Mouse (Mus musculus) limb, embryonic 12.5 days (tissue): ENCODE results near the gene Kcmf1. TPM values are rescaled to one million over a fixed set of nuclear protein-coding genes. Genes with fewer than 3 reads are reported as not detected.
A peak's percentile ranks its signal among the peaks of the same experiment; 100 is the strongest.

Experiments
- ATAC-seq: fragments of 200-750 bp; cut with Nextera tagmentation; 2 replicates; pipeline ENCODE4 v1.8.0; 2017; ENCODE audit warnings: low read depth, moderate TSS enrichment; ENCODE audit not compliant: insufficient number of reproducible peaks, insufficient read depth, low FRiP score, low TSS enrichment
- H3K27ac ChIP-seq: fragments of 300-500 bp; sonication (generic); 2 replicates; pipeline ENCODE4 v1.5.1; 2016; ENCODE audit warnings: mild to moderate bottlenecking, moderate library complexity
- H3K27me3 ChIP-seq: fragments of 300-500 bp; sonication (generic); 2 replicates; pipeline ENCODE4 v1.6.1; 2016; ENCODE audit warnings: mild to moderate bottlenecking, moderate library complexity
- H3K36me3 ChIP-seq: fragments of 300-500 bp; sonication (generic); 2 replicates; pipeline ENCODE4 v1.6.1; 2016; ENCODE audit warnings: mild to moderate bottlenecking, moderate library complexity
- H3K4me1 ChIP-seq: fragments of 300-500 bp; sonication (generic); replicated peaks from 2 replicates; pipeline ENCODE4 v1.6.1; 2016
- H3K4me2 ChIP-seq: fragments of 300-500 bp; sonication (generic); 2 replicates; pipeline ENCODE4 v1.6.1; 2016; ENCODE audit warnings: mild to moderate bottlenecking, moderate library complexity
- H3K4me3 ChIP-seq: fragments of 300-500 bp; sonication (generic); replicated peaks from 2 replicates; pipeline ENCODE4 v1.5.1; 2016; ENCODE audit warnings: mild to moderate bottlenecking
- H3K9ac ChIP-seq: fragments of 300-500 bp; sonication (generic); replicated peaks from 2 replicates; pipeline ENCODE4 v1.6.1; 2016; ENCODE audit warnings: mild to moderate bottlenecking, moderate library complexity
- H3K9me3 ChIP-seq: fragments of 300-500 bp; sonication (generic); 2 replicates; pipeline ENCODE4 v1.6.1; 2016; ENCODE audit warnings: mild to moderate bottlenecking, moderate library complexity
- WGBS: fragments of 180-500 bp; shearing (Covaris S2); methylation state at CpG from one replicate; pipeline ENCODE4 v1.1.7; 2016; 5-methylcytosine and 5-hydroxymethylcytosine counted together
- polyA plus RNA-seq: library from polyadenylated mRNA; unstranded; fragments of >200 nt; fragmentation: Nextera tagmentation; extraction: Ambion mirVana; gene quantifications from 2 replicates; pipeline ENCODE4 v1.2.1, GENCODE M21; 2016

The Kcmf1 gene
- polyA plus RNA-seq: 41.6 and 55.1 TPM in 2 replicates

DNA sequence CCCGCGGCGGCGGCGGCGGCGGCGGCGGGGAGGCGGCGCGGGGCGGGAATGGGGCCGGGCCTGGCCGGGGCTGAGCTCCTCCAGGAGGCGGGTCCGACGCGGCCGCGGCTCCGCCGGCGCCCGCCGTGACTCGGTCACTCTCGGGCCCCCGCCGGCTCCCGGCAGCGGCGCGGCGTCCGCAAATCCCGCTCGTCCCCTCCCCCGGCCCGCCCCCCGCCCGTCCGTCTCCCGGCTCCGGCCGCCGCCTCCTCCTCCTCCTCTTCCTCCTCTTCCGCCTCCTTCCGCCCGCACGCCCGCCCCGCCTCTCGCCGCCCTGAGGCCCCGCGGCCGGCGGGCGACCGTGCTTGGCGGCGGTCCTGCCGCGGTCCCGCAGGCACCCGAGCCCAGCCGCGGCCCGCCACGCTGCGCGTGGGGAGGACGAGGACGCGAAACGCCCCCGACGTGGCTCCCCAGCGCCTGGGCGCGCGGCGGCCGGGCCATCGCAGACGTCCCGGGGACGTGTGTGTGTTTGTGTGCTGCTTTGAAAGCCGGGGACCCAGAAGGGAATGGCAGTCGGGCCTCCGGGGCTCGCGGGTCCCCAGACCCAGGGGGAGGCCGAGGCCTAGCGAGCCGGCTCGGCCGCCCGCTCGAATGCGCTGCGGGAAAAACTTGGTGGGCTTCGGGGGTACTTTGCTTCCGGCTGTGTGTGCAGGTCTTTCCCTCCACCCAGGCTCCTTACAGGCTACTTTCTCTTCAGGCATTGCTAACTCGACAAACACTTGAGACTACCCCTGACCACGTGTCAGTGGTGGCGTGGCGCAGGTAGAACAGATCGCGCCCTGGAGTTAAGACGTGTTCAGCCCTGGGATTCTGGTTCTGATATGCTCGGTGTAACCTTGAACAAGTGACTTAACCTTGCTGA lies at the start of gene Kcmf1:
Gene Kcmf1, minus strand, starts transcription at position 199 of the 901 bp plus-strand sequence.
- WGBS: under 1% methylated on average over 86 of the region's 113 CpGs
- ATAC-seq: peak; percentile 76
- Histone ChIP-seq H3K4me1 (peaks cover 29% of the 10 kb centered on the region), H3K36me3 (0 out of 2 replicates have a peak, but pooled peaks cover 6% of the 10 kb centered on the region), H3K4me3 (peak within 1 kb of the TSS; percentile 98), H3K9ac (peak within 1 kb of the TSS; percentile 100), H3K27me3 (no peaks in the 10 kb centered on the region), H3K9me3 (no peaks in the 10 kb centered on the region), H3K27ac (peak within 1 kb of the TSS; percentile 99), H3K4me2 (peak within 1 kb of the TSS; percentile 70)

DNA sequence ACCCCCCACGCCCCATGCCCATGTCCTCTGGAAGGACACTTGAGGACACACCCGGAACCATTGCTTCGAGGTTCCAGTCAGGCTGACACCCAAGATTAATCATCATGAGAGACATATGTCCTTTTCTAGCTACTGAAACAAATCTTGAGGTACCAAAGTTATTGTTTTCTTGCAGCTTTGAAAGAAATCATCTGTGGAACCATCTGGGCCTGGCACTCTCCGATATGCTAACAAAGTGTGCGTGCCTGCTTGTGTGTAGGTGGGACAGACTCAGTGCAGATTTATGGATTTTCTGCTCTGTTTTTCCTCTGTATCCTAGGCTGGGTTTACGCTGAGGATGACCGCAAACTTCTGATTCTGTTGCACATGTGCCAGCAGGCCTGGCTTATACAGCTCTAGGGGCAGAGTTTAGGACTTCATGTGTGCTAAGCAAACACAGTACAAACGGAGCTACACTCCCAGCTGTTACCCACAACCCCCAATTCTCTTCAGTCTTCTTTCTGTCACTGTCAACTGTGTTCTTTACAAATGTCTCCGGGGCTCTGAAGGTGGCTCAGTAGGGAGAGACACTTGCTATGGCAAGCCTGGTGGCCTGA lies 49.5 kb upstream of the Kcmf1 start:
- Histone ChIP-seq H3K27me3 (no peaks in the 10 kb centered on the region), H3K27ac (no peak overlapping the region), H3K4me3 (no peak overlapping the region), H3K4me1 (peaks cover 14% of the 10 kb centered on the region), H3K4me2 (no peak overlapping the region), H3K9ac (no peak overlapping the region), H3K36me3 (no peaks in the 10 kb centered on the region), H3K9me3 (peaks cover 11% of the 10 kb centered on the region; the same call in 1 of the 2 replicates)
- 87% methylated on average over 9 of the region's 9 CpGs for WGBS
- no peak for ATAC-seq

DNA sequence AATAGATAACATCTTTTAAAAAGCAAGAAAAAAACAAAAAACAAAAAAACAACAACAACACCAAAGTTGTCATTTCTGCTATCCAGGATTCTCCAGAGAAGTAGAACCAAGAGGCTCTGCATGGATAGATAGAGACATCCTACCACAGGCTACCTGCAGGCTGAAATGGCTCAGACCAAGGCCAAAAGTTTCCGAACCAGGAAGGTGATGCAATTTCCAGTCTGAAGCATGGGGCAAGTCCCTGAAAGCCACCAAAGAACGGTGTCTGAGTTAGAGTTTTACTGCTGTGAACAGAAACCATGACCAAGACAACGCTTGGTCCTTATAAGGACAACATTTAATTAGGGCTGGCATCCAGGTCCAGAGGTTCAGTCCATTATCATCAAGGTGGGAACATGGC lies 48.6 kb upstream of the Kcmf1 start:
- no peak overlapping the region for H3K9ac ChIP-seq
- no peaks in the 10 kb centered on the region for H3K27me3 ChIP-seq
- H3K4me2 ChIP-seq: no peak overlapping the region
- no peak for ATAC-seq
- H3K36me3 ChIP-seq: no peaks in the 10 kb centered on the region
- H3K4me1 ChIP-seq: peaks cover 14% of the 10 kb centered on the region
- peaks cover 11% of the 10 kb centered on the region; the same call in 1 of the 2 replicates for H3K9me3 ChIP-seq
- H3K27ac ChIP-seq: no peak overlapping the region
- H3K4me3 ChIP-seq: no peak overlapping the region
- WGBS: 86% methylated on average over 3 of the region's 3 CpGs

DNA sequence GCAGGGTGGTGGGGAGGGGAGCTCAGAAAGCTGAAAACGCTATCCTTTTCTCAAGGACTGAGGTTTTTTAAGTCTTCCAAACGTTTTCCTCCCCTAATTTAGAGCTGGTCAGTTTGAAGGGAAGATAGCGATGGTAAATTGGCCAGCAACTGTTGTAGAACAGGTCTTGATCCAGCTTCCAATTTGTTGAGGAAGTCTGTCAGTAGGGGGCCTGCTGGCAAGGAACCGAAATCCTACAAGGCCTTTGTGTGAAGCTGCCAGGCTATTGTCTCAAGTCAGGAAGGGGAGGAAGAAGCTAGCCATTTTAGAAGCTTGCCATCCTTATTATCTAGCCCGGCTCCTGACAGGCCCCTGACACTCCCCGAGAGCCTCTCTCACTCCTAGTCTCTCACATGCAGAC lies 48.2 kb upstream of the Kcmf1 start:
- H3K4me1 ChIP-seq: peaks cover 11% of the 10 kb centered on the region
- 61% methylated on average over 6 of the region's 6 CpGs for WGBS

DNA sequence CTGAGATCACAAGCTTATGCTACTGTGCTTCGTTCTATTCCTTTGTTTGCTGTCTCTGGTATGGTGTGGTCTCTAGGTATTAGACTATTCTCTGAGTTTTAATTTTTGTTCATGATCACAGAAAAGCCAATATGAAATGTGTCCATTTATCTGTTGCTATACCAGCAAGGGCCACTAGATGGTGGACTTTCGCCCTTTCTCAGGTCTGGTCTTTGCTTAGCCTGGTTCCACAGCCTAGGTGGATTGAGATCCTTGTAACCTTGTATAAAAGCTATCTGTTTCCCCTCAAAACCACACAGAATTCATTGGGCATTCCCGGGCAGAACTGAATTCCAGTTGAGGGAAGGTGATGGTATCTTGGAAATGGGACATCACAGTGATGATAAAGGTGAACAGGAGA lies 40.7 kb upstream of the Kcmf1 start:
- ATAC-seq: no peak
- H3K36me3 ChIP-seq: no peaks in the 10 kb centered on the region

More for the DNA sequence above, 48.2 kb upstream of the Kcmf1 start:
- H3K9ac ChIP-seq: no peak overlapping the region
- H3K36me3 ChIP-seq: no peaks in the 10 kb centered on the region
- H3K4me2 ChIP-seq: no peak overlapping the region
- peaks cover 11% of the 10 kb centered on the region; the same call in 1 of the 2 replicates for H3K9me3 ChIP-seq
- no peaks in the 10 kb centered on the region for H3K27me3 ChIP-seq
- ATAC-seq: no peak
- H3K27ac ChIP-seq: no peak overlapping the region
- no peak overlapping the region for H3K4me3 ChIP-seq

DNA sequence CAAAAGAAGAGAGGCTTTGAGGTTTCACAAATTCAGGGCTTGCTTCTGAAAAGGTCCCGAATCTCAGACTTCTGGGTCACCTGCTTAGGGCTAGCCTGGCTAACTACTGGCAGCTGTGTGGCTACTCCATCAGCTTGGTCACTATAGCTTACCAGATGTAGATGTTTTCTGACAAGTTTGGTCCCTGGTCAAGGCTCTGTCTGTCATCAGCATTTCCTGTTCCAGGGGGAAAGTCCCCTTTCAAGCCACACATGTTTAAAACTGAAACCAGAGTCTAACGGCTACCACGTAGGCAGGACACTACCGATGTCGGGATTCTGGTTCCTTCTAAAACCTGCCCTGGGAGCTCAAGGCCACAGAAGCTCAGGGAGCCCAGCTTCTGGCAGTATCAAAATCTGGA lies 38.1 kb upstream of the Kcmf1 start:
- no peak overlapping the region for H3K4me2 ChIP-seq
- no peak overlapping the region for H3K4me3 ChIP-seq
- H3K36me3 ChIP-seq: no peaks in the 10 kb centered on the region
- H3K27me3 ChIP-seq: no peaks in the 10 kb centered on the region
- 56% methylated on average over 5 of the region's 5 CpGs for WGBS
- no peak overlapping the region for H3K27ac ChIP-seq
- no peak for ATAC-seq
- no peak overlapping the region for H3K9ac ChIP-seq
- no peaks in the 10 kb centered on the region for H3K9me3 ChIP-seq
- H3K4me1 ChIP-seq: no peaks in the 10 kb centered on the region

More for the DNA sequence above, 40.7 kb upstream of the Kcmf1 start:
- Histone ChIP-seq H3K9me3 (no peaks in the 10 kb centered on the region), H3K9ac (no peak overlapping the region), H3K4me3 (no peak overlapping the region), H3K27me3 (no peaks in the 10 kb centered on the region), H3K4me2 (no peak overlapping the region), H3K4me1 (no peaks in the 10 kb centered on the region), H3K27ac (no peak overlapping the region)
- 11% methylated on average over 3 of the region's 3 CpGs for WGBS

DNA sequence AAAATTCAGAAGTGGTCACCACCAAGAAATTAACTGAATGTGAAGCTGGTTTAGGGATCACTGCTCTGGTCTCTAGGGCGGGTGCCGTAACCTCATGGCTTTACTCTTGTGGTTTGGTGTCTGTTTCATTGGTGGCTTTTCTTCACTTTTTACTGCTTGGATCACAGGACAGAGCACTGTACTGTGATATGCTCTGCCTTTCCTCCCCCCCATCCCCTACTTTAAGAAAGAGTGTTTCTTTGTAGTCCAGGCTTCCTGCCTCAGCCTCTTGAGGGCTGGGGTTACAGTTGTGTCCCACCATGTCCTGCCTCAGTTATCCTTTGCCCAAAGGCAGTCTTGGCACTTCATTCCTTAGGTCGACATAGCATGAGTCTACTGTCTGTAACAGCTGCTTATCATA lies 37.7 kb upstream of the Kcmf1 start:
- H3K9ac ChIP-seq: no peak overlapping the region
- H3K27me3 ChIP-seq: no peaks in the 10 kb centered on the region
- WGBS: 84% methylated on average over 3 of the region's 3 CpGs
- H3K36me3 ChIP-seq: no peaks in the 10 kb centered on the region
- no peaks in the 10 kb centered on the region for H3K4me1 ChIP-seq
- ATAC-seq: no peak
- H3K9me3 ChIP-seq: no peaks in the 10 kb centered on the region
- H3K27ac ChIP-seq: no peak overlapping the region
- no peak overlapping the region for H3K4me2 ChIP-seq
- H3K4me3 ChIP-seq: no peak overlapping the region

DNA sequence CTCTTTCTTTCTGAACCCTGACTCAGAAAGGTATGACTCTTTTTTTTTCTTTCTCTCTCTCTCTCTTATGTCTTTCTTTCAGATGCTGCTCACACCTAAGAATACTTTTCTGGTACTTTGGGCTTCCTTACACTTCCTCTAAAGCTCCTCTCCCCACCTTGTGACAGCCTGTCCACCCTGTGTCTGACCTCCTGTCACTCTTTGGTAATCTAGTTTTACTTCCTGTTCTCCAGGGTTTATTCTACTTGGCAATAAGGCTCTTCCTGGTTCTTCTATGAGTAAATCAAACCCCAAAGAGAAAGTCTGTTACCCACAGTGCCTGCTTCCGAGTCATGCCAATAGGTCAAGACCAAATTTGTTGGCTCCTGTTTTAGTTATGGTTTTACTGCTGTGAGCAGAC lies 33.2 kb upstream of the Kcmf1 start:
- no peaks in the 10 kb centered on the region for H3K36me3 ChIP-seq
- H3K4me2 ChIP-seq: no peak overlapping the region
- 91% methylated on average over 1 of the region's 1 CpGs for WGBS
- H3K9me3 ChIP-seq: no peaks in the 10 kb centered on the region
- no peak overlapping the region for H3K9ac ChIP-seq
- no peak for ATAC-seq
- no peaks in the 10 kb centered on the region for H3K27me3 ChIP-seq
- no peaks in the 10 kb centered on the region for H3K4me1 ChIP-seq
- no peak overlapping the region for H3K27ac ChIP-seq
- no peak overlapping the region for H3K4me3 ChIP-seq

DNA sequence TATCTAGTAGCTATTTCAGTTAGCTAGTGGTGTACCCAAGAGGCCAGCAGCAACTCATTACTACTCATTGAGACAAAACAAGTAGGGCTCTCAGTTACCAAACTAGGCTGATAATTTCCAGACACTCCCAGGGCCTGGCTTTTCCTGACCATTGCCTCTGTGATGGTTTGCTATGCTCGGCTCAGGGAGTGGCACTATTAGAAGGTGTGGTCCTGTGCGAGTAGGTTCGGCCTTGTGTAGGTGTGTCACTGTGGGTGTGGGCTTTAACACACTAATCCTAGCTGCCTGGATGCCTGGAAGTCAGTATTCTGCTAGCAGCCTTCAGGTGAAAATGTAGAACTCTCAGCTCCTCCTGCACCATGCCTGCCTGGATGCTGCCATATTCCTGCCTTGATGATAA lies 31.8 kb upstream of the Kcmf1 start:
- no peak overlapping the region for H3K27ac ChIP-seq
- no peak overlapping the region for H3K4me2 ChIP-seq
- no peaks in the 10 kb centered on the region for H3K9me3 ChIP-seq
- no peaks in the 10 kb centered on the region for H3K36me3 ChIP-seq
- H3K4me3 ChIP-seq: no peak overlapping the region
- H3K4me1 ChIP-seq: peaks cover 7% of the 10 kb centered on the region
- ATAC-seq: no peak
- no peaks in the 10 kb centered on the region for H3K27me3 ChIP-seq
- WGBS: 90% methylated on average over 3 of the region's 3 CpGs
- H3K9ac ChIP-seq: no peak overlapping the region

DNA sequence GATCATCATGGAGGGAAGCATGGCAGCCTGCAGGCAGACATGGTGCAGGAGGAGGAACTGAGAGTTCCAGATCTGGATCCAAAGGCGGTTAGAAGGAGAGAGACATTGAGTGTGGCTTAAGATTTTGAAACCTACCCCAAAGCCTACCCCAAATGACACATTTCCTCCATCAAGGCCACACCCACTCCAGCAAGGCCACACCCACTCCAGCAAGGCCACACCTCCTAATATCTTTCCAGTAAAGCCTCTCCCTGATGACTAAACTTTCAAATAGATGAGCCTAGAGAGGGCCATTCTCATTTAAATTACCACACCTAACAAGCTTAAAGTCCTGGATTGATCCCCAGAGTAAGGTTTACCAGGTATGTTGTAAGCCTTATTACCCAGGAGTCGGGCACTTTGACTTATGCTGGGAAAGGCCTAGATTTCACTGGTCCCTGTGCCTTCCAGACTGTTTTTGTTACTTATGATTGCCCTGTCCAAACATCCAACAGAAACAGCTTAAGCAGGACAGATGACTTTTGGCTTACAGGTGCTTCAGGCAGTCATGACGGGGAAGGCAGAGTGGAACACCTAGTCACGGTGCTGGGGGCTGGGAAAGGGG lies 30.1 kb upstream of the Kcmf1 start:
- Histone ChIP-seq H3K4me3 (no peak overlapping the region), H3K27ac (no peak overlapping the region), H3K9me3 (no peaks in the 10 kb centered on the region), H3K4me1 (peaks cover 7% of the 10 kb centered on the region), H3K36me3 (no peaks in the 10 kb centered on the region), H3K9ac (no peak overlapping the region), H3K27me3 (no peaks in the 10 kb centered on the region), H3K4me2 (no peak overlapping the region)
- no peak for ATAC-seq
- WGBS: 88% methylated on average over 4 of the region's 4 CpGs

DNA sequence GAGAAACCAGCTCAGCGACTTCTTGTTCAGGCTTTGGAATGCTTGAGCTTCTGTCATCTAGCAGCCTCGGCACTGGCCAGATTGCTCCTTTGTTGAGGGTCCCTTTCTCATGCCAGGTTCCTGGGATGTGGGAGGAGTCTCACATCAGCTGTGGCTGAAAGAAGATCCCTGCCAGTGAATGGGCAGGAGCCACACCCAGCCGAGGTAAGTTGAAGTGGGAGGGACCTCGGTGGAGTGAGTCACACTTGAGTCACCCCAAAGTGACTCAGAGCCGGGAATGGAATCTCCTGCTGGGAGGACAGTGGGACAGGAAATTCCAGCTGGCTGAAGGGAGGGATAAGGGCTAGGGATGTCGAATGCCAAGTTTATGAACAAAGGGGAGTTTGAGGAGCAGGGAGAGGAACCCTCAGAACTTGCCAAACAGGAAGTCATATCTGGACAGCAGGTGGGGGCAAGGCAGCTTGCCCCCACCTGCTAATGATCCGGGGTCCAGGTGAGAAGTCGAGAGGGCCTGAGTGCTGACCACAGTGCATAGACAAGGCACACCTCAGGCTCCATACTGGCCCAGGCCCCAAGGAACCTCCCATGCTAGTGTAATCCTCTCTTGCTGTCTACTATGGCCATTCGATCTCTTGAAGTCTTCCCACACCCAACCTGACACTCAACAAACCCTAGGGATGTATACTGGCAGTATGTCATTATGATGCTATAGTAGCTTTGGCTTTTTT lies 27.1 kb upstream of the Kcmf1 start:
- peaks cover 7% of the 10 kb centered on the region for H3K4me1 ChIP-seq
- H3K27me3 ChIP-seq: no peaks in the 10 kb centered on the region
- H3K27ac ChIP-seq: 0 out of 2 replicates have a peak overlapping the region, but pooled peaks have one; percentile 3
- no peaks in the 10 kb centered on the region for H3K36me3 ChIP-seq
- no peak overlapping the region for H3K9ac ChIP-seq
- 17% methylated on average over 9 of the region's 9 CpGs for WGBS
- H3K4me2 ChIP-seq: no peak overlapping the region
- no peak overlapping the region for H3K4me3 ChIP-seq
- no peak for ATAC-seq
- H3K9me3 ChIP-seq: no peaks in the 10 kb centered on the region
